Mouse (Mus musculus): ENCODE results near the gene Gtf2i. TPM values are rescaled to one million over a fixed set of nuclear protein-coding genes. Genes with fewer than 3 reads are reported as not detected.
A peak's percentile ranks its signal among the peaks of the same experiment; 100 is the strongest.

Gene Gtf2i
- total RNA-seq, 2 experiments from 2014 or later, result 63.1 to 142 TPM

- no peak for ATAC-seq (replicated peaks; ENCODE audit: poor library complexity, severe bottlenecking)
Observed at GRCm38 (mm10) chr5:134221708-134222150, 92.8 kb downstream of the Gtf2i start.

GRCm38 (mm10) chr5:134221278-134221677 is 93.3 kb downstream of the Gtf2i start:
- ATAC-seq (replicated peaks; ENCODE audit: poor library complexity, severe bottlenecking), result no peak

GRCm38 (mm10) chr5:134217900-134218299 is 96.7 kb downstream of the Gtf2i start:
- no peak for ATAC-seq (replicated peaks; ENCODE audit: poor library complexity, severe bottlenecking)

- ATAC-seq (replicated peaks; ENCODE audit: poor library complexity, severe bottlenecking), result peak; percentile 88
Observed at GRCm38 (mm10) chr5:134214021-134214806, 100.3 kb downstream of the Gtf2i start.

GRCm38 (mm10) chr5:134209931-134210554 is 104.5 kb downstream of the Gtf2i start:
- no peak for ATAC-seq (replicated peaks; ENCODE audit: poor library complexity, severe bottlenecking)

- 0 out of 2 replicates have a peak, but pooled peaks have one; percentile 15 for ATAC-seq (replicated peaks; ENCODE audit: poor library complexity, severe bottlenecking)
Observed at GRCm38 (mm10) chr5:134206721-134207120, 107.8 kb downstream of the Gtf2i start.

GRCm38 (mm10) chr5:134193664-134194063 is 120.9 kb downstream of the Gtf2i start:
- ATAC-seq (replicated peaks; ENCODE audit: poor library complexity, severe bottlenecking), result peak; percentile 64

GRCm38 (mm10) chr5:134188571-134188970 is 126.0 kb downstream of the Gtf2i start:
- ATAC-seq (replicated peaks; ENCODE audit: poor library complexity, severe bottlenecking), result peak; percentile 42

Other genes with a start within 250 kb of the Gtf2i start
- gene Castor2, start 215.0 kb downstream of the Gtf2i start, total RNA-seq (2014; fragmentation: Nextera tagmentation), result 1.2 and 1.3 TPM in 2 replicates
- 0.30 and 3.0 TPM in 2 replicates for gene Castor2, start 215.0 kb downstream of the Gtf2i start, total RNA-seq (2017)
- gene Rcc1l, start 138.0 kb downstream of the Gtf2i start, total RNA-seq (2014; fragmentation: Nextera tagmentation), result 22.9 and 25.7 TPM in 2 replicates
- 8.7 and 9.7 TPM in 2 replicates for gene Rcc1l, start 138.0 kb downstream of the Gtf2i start, total RNA-seq (2017)
- 1.3 and 15.1 TPM in 2 replicates for gene Gtf2ird2, start 130.7 kb downstream of the Gtf2i start, total RNA-seq (2014; fragmentation: Nextera tagmentation)
- gene Gtf2ird2, start 130.7 kb downstream of the Gtf2i start, total RNA-seq (2017), result 3.9 and 5.0 TPM in 2 replicates
- 163 and 170 TPM in 2 replicates for gene Ncf1, start 85.1 kb downstream of the Gtf2i start, total RNA-seq (2014; fragmentation: Nextera tagmentation)
- gene Ncf1, start 85.1 kb downstream of the Gtf2i start, total RNA-seq (2017), result 165 and 177 TPM in 2 replicates
- gene Gtf2ird1, start 142.0 kb upstream of the Gtf2i start, total RNA-seq (2014; fragmentation: Nextera tagmentation), result 28.2 and 43.1 TPM in 2 replicates
- gene Gtf2ird1, start 142.0 kb upstream of the Gtf2i start, total RNA-seq (2017), result 9.5 and 14.0 TPM in 2 replicates
- 4.5 and 5.1 TPM in 2 replicates for gene Clip2, start 237.7 kb upstream of the Gtf2i start, total RNA-seq (2014; fragmentation: Nextera tagmentation)
- gene Clip2, start 237.7 kb upstream of the Gtf2i start, total RNA-seq (2017), result 2.5 and 7.9 TPM in 2 replicates
- gene Syna, start 245.4 kb upstream of the Gtf2i start, total RNA-seq (2014; fragmentation: Nextera tagmentation), result not detected in 2 replicates
- not detected in 2 replicates for gene Syna, start 245.4 kb upstream of the Gtf2i start, total RNA-seq (2017)

Data from granulocyte monocyte progenitor cell, adult 5-6 weeks (primary cell).